Mouse (Mus musculus) heart, postnatal 0 days (tissue): ENCODE data around the gene 5430427O19Rik. TPM values are rescaled to one million over a fixed set of nuclear protein-coding genes. Genes with fewer than 3 reads are reported as not detected.
A peak's percentile ranks its signal among the peaks of the same experiment; 100 is the strongest.

ENCODE experiments used
- ATAC-seq: fragments of 200-750 bp; cut with Nextera tagmentation; 2 replicates; pipeline ENCODE4 v1.8.0; 2017; ENCODE audit warnings: low read depth, moderate number of reproducible peaks, moderate library complexity; ENCODE audit not compliant: insufficient read depth
- DNase-seq: peaks from one replicate; pipeline ENCODE4 v3.0.0-alpha.2; 2016; ENCODE audit warnings: low spot score
- H3K27ac ChIP-seq: fragments of 300-500 bp; sonication (generic); 2 replicates; pipeline ENCODE4 v1.5.1; 2014; ENCODE audit warnings: low read depth, mild to moderate bottlenecking
- H3K27me3 ChIP-seq: fragments of 300-500 bp; sonication (generic); 2 replicates; pipeline ENCODE4 v1.6.1; 2014; ENCODE audit warnings: low read length, mixed read lengths; ENCODE audit not compliant: control insufficient read depth, insufficient read depth
- H3K36me3 ChIP-seq: fragments of 300-500 bp; sonication (generic); replicated peaks from 2 replicates; pipeline ENCODE4 v1.6.1; 2014; ENCODE audit warnings: low read length, mixed read lengths; ENCODE audit not compliant: control insufficient read depth, insufficient read depth
- H3K4me1 ChIP-seq: fragments of 300-500 bp; sonication (generic); 2 replicates; pipeline ENCODE4 v1.6.1; 2014; ENCODE audit warnings: antibody characterized with exemption; ENCODE audit not compliant: control insufficient read depth, insufficient read depth
- H3K4me2 ChIP-seq: fragments of 300-500 bp; sonication (generic); 2 replicates; pipeline ENCODE4 v1.6.1; 2014; ENCODE audit warnings: low read depth, mild to moderate bottlenecking, low read length, moderate library complexity
- H3K4me3 ChIP-seq: fragments of 300-500 bp; sonication (generic); 2 replicates; pipeline ENCODE4 v1.5.1; 2014; ENCODE audit warnings: low read depth, low read length
- H3K9ac ChIP-seq: fragments of 300-500 bp; sonication (generic); replicated peaks from 2 replicates; pipeline ENCODE4 v1.6.1; 2014; ENCODE audit warnings: low read depth, low read length, mixed read lengths
- H3K9me3 ChIP-seq: fragments of 300-500 bp; sonication (generic); replicated peaks from 2 replicates; pipeline ENCODE4 v1.6.1; 2016; ENCODE audit warnings: low read length; ENCODE audit not compliant: control insufficient read depth
- CTCF ChIP-seq: IDR thresholded peaks from 2 replicates; pipeline ENCODE4 v1.5.1; 2016; ENCODE audit warnings: antibody characterized with exemption, control low read depth, low read depth
- EP300 ChIP-seq: IDR thresholded peaks from 2 replicates; pipeline ENCODE4 v1.6.1; 2016; ENCODE audit warnings: antibody characterized with exemption, low read depth
- WGBS: fragments of 180-500 bp; shearing (Covaris S2); extraction: QIAGEN DNeasy Blood & Tissue Kit; methylation state at CpG from one replicate; pipeline ENCODE4 v1.1.7; 2014; 5-methylcytosine and 5-hydroxymethylcytosine counted together
- polyA plus RNA-seq: library from polyadenylated mRNA; unstranded; fragments of >200 nt; fragmentation: Nextera tagmentation; extraction: Ambion mirVana; gene quantifications from 2 replicates; pipeline ENCODE4 v1.2.1, GENCODE M21; 2015
- total RNA-seq: library from RNA; depleted of rRNA; stranded (reverse); fragments of >200 nt; gene quantifications from 2 replicates; pipeline ENCODE4 v1.2.3, GENCODE M21; 2014; ENCODE audit warnings: low replicate concordance; rRNA removed

Gene 5430427O19Rik
- total and polyA plus RNA-seq, 2 experiments from 2014 or later: 0.14 TPM; not detected in 1

- ATAC-seq: no peak
- no peak overlapping the region for H3K4me3 ChIP-seq
- no peaks in the 10 kb centered on the region for H3K9me3 ChIP-seq
- TF ChIP-seq CTCF (no peak), EP300 (no peak)
- no peaks in the 10 kb centered on the region for H3K4me1 ChIP-seq
- no peaks in the 10 kb centered on the region for H3K27me3 ChIP-seq
- H3K4me2 ChIP-seq: no peak overlapping the region
- H3K27ac ChIP-seq: no peak overlapping the region
- no peak overlapping the region for H3K9ac ChIP-seq
- no peaks in the 10 kb centered on the region for H3K36me3 ChIP-seq
- DNase-seq: no peak
Observed at GRCm38 (mm10) chrX:85878293-85878692, 8.1 kb downstream of the 5430427O19Rik start.

- DNase-seq (peak; percentile 12), ATAC-seq (no peak)
- no peak overlapping the region for H3K4me3 ChIP-seq
- no peak overlapping the region for H3K9ac ChIP-seq
- no peak overlapping the region for H3K4me2 ChIP-seq
- no peaks in the 10 kb centered on the region for H3K27me3 ChIP-seq
- WGBS: 50% methylated on average over 7 of the region's 7 CpGs
- H3K36me3 ChIP-seq: no peaks in the 10 kb centered on the region
- H3K27ac ChIP-seq: no peak overlapping the region
- no peaks in the 10 kb centered on the region for H3K9me3 ChIP-seq
- H3K4me1 ChIP-seq: no peaks in the 10 kb centered on the region
- TF ChIP-seq CTCF (peak; percentile 46), EP300 (no peak)
Observed at GRCm38 (mm10) chrX:85879198-85879977, 9.2 kb downstream of the 5430427O19Rik start.

GRCm38 (mm10) chrX:85886651-85887050, 16.5 kb downstream of the 5430427O19Rik start:
- TF ChIP-seq EP300 (peak; percentile 45; the same call in 1 of the 2 replicates), CTCF (no peak)
- Histone ChIP-seq H3K4me1 (no peaks in the 10 kb centered on the region), H3K4me2 (no peak overlapping the region), H3K27ac (peak overlapping the region; percentile 53; the same call in 1 of the 2 replicates), H3K27me3 (no peaks in the 10 kb centered on the region), H3K36me3 (no peaks in the 10 kb centered on the region), H3K9me3 (no peaks in the 10 kb centered on the region), H3K9ac (no peak overlapping the region), H3K4me3 (no peak overlapping the region)
- WGBS: 24% methylated on average over 5 of the region's 5 CpGs
- ATAC-seq (peak; percentile 88), DNase-seq (peak; percentile 41)

GRCm38 (mm10) chrX:85901195-85901594, 31.0 kb downstream of the 5430427O19Rik start:
- Histone ChIP-seq H3K27ac (no peak overlapping the region), H3K9me3 (no peaks in the 10 kb centered on the region), H3K4me2 (no peak overlapping the region), H3K4me1 (no peaks in the 10 kb centered on the region), H3K9ac (no peak overlapping the region), H3K27me3 (no peaks in the 10 kb centered on the region), H3K36me3 (no peaks in the 10 kb centered on the region), H3K4me3 (no peak overlapping the region)
- ATAC-seq (no peak), DNase-seq (no peak)
- WGBS: 42% methylated on average over 1 of the region's 1 CpGs
- no peak for TF ChIP-seq EP300
- TF ChIP-seq CTCF: no peak

- no peaks in the 10 kb centered on the region for H3K27me3 ChIP-seq
- no peak for ATAC-seq
- H3K4me1 ChIP-seq: no peaks in the 10 kb centered on the region
- no peak overlapping the region for H3K4me3 ChIP-seq
- DNase-seq: no peak
- H3K9ac ChIP-seq: no peak overlapping the region
- H3K9me3 ChIP-seq: no peaks in the 10 kb centered on the region
- 47% methylated on average over 3 of the region's 3 CpGs for WGBS
- no peaks in the 10 kb centered on the region for H3K36me3 ChIP-seq
- no peak overlapping the region for H3K4me2 ChIP-seq
- H3K27ac ChIP-seq: no peak overlapping the region
- TF ChIP-seq CTCF: peak; percentile 54
- no peak for TF ChIP-seq EP300
Observed at GRCm38 (mm10) chrX:85919034-85919433, 48.9 kb downstream of the 5430427O19Rik start.

GRCm38 (mm10) chrX:85932991-85933390, 62.8 kb downstream of the 5430427O19Rik start:
- Histone ChIP-seq H3K4me2 (no peak overlapping the region), H3K4me3 (no peak overlapping the region), H3K27ac (no peak overlapping the region), H3K36me3 (no peaks in the 10 kb centered on the region), H3K27me3 (no peaks in the 10 kb centered on the region), H3K4me1 (no peaks in the 10 kb centered on the region), H3K9me3 (no peaks in the 10 kb centered on the region), H3K9ac (no peak overlapping the region)
- no peak for ATAC-seq
- DNase-seq: peak; percentile 10
- WGBS: 4% methylated on average over 2 of the region's 2 CpGs
- peak; percentile 36 for TF ChIP-seq CTCF
- no peak for TF ChIP-seq EP300

Other genes starting within 250 kb of the 5430427O19Rik start
- gene Gk, start 93.5 kb upstream of the 5430427O19Rik start, total RNA-seq: 22.6 and 24.0 TPM in 2 replicates
- gene Gk, start 93.5 kb upstream of the 5430427O19Rik start, polyA plus RNA-seq: 17.9 and 18.7 TPM in 2 replicates
- gene Samt3, start 173.8 kb downstream of the 5430427O19Rik start, total RNA-seq: not detected in 2 replicates
- gene Samt3, start 173.8 kb downstream of the 5430427O19Rik start, polyA plus RNA-seq: not detected in 2 replicates